Mouse (Mus musculus): Measurements from ENCODE around the gene Frmd4a. TPM values are rescaled to one million over a fixed set of nuclear protein-coding genes. Genes with fewer than 3 reads are reported as not detected.

Gene Frmd4a
- polyA plus RNA-seq, 1 experiment from 2014 or later, result 3.8 TPM

DNA sequence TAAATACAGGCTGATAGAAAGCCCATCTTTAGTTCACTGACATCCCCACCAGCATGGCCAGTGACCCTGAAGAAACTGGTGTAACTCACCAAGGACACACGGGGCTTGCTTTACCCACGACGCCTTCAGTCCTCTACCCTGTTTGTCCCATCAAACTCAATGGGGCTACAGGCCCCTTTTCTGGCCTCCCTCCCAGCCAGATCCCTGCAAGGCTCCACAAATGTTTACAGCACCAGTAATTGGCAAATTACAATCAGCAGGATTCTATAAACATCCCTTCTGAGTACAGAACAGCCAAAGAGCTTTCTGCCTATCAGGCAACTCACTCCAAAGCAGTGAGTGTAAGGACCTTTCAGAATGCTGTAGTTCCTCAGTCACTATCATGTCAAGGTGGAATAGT, 448.6 kb downstream of the Frmd4a start:
- Histone ChIP-seq H3K4me1 (replicated peaks; ENCODE audit: control insufficient read depth, insufficient read depth) (no peaks in the 10 kb centered on the region), H3K9me3 (ENCODE audit: control insufficient read depth, low read length) (no peaks in the 10 kb centered on the region), H3K27me3 (ENCODE audit: control insufficient read depth, insufficient read depth, low read length) (no peaks in the 10 kb centered on the region), H3K4me2 (replicated peaks; ENCODE audit: low read depth) (no peak overlapping the region), H3K4me3 (ENCODE audit: low read depth, low read length) (no peak overlapping the region), H3K27ac (replicated peaks) (no peak overlapping the region), H3K36me3 (ENCODE audit: control insufficient read depth, insufficient read depth, low read length) (no peaks in the 10 kb centered on the region), H3K9ac (ENCODE audit: low read length) (no peak overlapping the region)
- WGBS, result 30% methylated on average over 3 of the region's 3 CpGs
- no peak for TF ChIP-seq CTCF (IDR thresholded peaks at IDR 0.05; ENCODE audit: low read depth)
- no peak for TF ChIP-seq EP300 (optimal IDR thresholded peaks at IDR 0.05)
- DNase-seq (ENCODE audit: low spot score) (no peak), ATAC-seq (ENCODE audit: low FRiP score, low TSS enrichment) (no peak)

DNA sequence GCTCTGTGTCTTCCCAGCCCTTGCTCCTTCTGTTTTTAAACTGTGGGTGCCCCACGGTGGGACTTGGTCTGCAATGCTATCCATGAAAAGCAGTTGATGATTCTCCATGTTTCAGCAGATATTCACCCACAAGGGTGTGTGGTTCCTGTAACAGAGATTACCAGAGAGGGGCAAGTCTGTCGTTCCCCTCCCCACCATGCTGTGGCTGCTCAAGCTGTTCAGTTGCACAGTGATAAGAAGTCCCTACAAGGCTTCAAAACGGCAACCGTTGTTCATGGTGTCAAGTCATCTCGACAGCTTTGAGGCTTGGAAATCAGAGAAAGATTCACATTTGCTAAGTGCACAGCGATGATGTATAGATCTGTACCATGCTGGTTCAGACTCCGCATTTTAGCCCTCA, 449.8 kb downstream of the Frmd4a start:
- Histone ChIP-seq H3K36me3 (ENCODE audit: control insufficient read depth, insufficient read depth, low read length) (no peaks in the 10 kb centered on the region), H3K4me3 (ENCODE audit: low read depth, low read length) (no peak overlapping the region), H3K4me2 (replicated peaks; ENCODE audit: low read depth) (no peak overlapping the region), H3K9me3 (ENCODE audit: control insufficient read depth, low read length) (no peaks in the 10 kb centered on the region), H3K27ac (replicated peaks) (no peak overlapping the region), H3K9ac (ENCODE audit: low read length) (no peak overlapping the region), H3K27me3 (ENCODE audit: control insufficient read depth, insufficient read depth, low read length) (no peaks in the 10 kb centered on the region), H3K4me1 (replicated peaks; ENCODE audit: control insufficient read depth, insufficient read depth) (no peaks in the 10 kb centered on the region)
- 91% methylated on average over 7 of the region's 7 CpGs for WGBS
- TF ChIP-seq CTCF (IDR thresholded peaks at IDR 0.05; ENCODE audit: low read depth) (no peak), EP300 (optimal IDR thresholded peaks at IDR 0.05) (no peak)
- ATAC-seq (ENCODE audit: low FRiP score, low TSS enrichment), result no peak
- no peak for DNase-seq (ENCODE audit: low spot score)

DNA sequence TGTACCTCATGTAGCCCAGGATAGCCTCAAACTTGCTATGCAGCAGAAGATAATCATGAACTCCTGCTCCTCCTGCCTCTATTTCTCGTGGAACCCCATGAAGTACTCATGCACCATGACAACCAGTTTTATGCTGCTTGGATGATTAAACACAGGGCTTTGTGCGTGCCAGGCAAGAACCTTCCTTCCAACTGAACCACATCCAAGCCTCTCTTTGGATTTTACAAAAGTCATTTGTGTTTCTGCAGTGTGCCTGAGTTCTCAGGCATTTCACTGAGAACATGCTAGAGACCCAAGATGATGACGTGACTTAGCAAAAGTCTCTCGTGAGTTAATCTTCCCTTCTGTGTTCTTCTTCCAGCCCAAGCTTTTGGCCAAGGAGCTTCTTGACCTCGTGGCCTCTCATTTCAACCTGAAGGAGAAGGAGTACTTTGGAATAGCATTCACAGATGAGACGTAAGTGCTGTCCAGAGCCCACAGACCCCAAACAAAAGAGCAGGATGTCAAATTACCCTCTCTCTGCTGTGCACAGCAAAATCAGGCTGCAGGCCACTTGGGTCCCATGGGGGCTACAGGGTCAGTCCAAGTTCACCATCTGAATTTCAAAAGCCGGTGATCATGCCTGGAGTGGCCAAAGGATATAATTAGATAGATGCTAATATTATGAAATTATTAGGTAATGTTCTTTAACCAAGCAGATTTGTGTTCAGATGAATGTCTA, 455.4 kb downstream of the Frmd4a start:
- Histone ChIP-seq H3K27ac (replicated peaks) (no peak overlapping the region; the same call in 1 of the 2 replicates), H3K27me3 (ENCODE audit: control insufficient read depth, insufficient read depth, low read length) (no peaks in the 10 kb centered on the region), H3K4me2 (replicated peaks; ENCODE audit: low read depth) (no peak overlapping the region), H3K36me3 (ENCODE audit: control insufficient read depth, insufficient read depth, low read length) (no peaks in the 10 kb centered on the region), H3K9ac (ENCODE audit: low read length) (no peak overlapping the region), H3K4me3 (ENCODE audit: low read depth, low read length) (no peak overlapping the region), H3K9me3 (ENCODE audit: control insufficient read depth, low read length) (no peaks in the 10 kb centered on the region), H3K4me1 (replicated peaks; ENCODE audit: control insufficient read depth, insufficient read depth) (no peaks in the 10 kb centered on the region)
- TF ChIP-seq EP300 (optimal IDR thresholded peaks at IDR 0.05) (no peak), CTCF (IDR thresholded peaks at IDR 0.05; ENCODE audit: low read depth) (no peak)
- no peak for ATAC-seq (ENCODE audit: low FRiP score, low TSS enrichment)
- WGBS, result 46% methylated on average over 7 of the region's 7 CpGs
- DNase-seq (ENCODE audit: low spot score), result no peak

DNA sequence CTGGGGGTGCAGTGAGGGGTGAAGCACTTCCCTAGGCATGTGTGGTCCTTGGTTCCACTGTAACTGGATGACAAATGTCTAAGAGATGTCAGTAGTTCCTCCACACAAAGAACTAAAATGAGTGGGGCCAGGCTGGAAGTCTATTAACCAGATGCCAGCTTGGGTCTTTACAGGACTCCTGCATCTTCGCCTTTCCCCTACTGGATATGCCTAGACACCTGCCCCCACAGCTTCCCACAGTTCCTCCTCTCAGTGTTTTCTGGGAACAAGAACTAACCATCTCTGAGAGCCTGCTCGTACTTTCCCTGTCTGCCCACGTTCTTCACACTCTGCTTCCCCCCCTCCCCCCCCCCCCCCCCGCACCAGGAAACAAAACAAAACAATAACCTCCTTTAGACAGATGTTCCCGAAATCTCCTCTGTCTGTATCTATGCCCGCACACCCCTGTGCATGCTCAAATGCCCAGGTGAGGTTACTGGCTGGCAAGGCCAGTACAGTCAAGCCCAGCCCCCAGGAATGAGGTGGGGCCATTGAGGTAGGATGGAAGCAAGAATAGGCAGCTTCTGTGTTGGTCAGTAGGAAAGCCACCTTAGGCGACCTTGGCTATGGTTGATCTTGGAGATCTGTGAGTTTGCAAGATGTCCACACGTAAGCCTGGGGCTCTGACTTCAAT, 456.5 kb downstream of the Frmd4a start:
- no peaks in the 10 kb centered on the region for H3K9me3 ChIP-seq (ENCODE audit: control insufficient read depth, low read length)
- WGBS, result 62% methylated on average over 7 of the region's 8 CpGs
- no peak overlapping the region for H3K9ac ChIP-seq (ENCODE audit: low read length)
- TF ChIP-seq EP300 (optimal IDR thresholded peaks at IDR 0.05) (no peak), CTCF (IDR thresholded peaks at IDR 0.05; ENCODE audit: low read depth) (no peak)
- no peaks in the 10 kb centered on the region for H3K27me3 ChIP-seq (ENCODE audit: control insufficient read depth, insufficient read depth, low read length)
- no peaks in the 10 kb centered on the region for H3K36me3 ChIP-seq (ENCODE audit: control insufficient read depth, insufficient read depth, low read length)
- H3K4me1 ChIP-seq (replicated peaks; ENCODE audit: control insufficient read depth, insufficient read depth), result no peaks in the 10 kb centered on the region
- no peak overlapping the region for H3K4me2 ChIP-seq (replicated peaks; ENCODE audit: low read depth)
- ATAC-seq (ENCODE audit: low FRiP score, low TSS enrichment) (no peak), DNase-seq (ENCODE audit: low spot score) (no peak)
- 0 out of 2 replicates have a peak overlapping the region, but pooled peaks have one; percentile 18 for H3K27ac ChIP-seq (replicated peaks)
- H3K4me3 ChIP-seq (ENCODE audit: low read depth, low read length), result no peak overlapping the region

DNA sequence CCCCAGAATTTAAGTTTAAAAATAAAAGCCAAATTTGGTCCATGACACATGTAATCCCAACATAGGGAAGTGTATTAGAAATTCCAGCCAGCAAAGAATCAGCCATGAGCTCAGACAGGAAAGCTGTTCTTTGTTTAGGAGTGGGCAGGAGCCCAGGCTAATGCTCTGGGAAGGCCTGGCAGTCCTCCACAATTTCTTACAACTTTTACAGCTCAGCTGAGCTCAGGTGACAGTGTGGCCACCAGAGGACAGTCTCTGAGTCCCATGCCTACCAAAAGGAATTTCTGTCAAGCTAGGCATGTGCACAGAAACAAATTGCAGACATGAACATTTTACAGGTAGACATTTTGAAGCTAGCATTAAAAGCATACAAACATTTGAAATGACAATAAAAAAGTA, 457.0 kb downstream of the Frmd4a start:
- DNase-seq (ENCODE audit: low spot score), result no peak
- no peak overlapping the region for H3K9ac ChIP-seq (ENCODE audit: low read length)
- no peak overlapping the region for H3K4me2 ChIP-seq (replicated peaks; ENCODE audit: low read depth)
- no peaks in the 10 kb centered on the region for H3K4me1 ChIP-seq (replicated peaks; ENCODE audit: control insufficient read depth, insufficient read depth)
- ATAC-seq (ENCODE audit: low FRiP score, low TSS enrichment), result no peak
- H3K36me3 ChIP-seq (ENCODE audit: control insufficient read depth, insufficient read depth, low read length), result no peaks in the 10 kb centered on the region
- no peaks in the 10 kb centered on the region for H3K27me3 ChIP-seq (ENCODE audit: control insufficient read depth, insufficient read depth, low read length)
- H3K4me3 ChIP-seq (ENCODE audit: low read depth, low read length), result no peak overlapping the region
- TF ChIP-seq EP300 (optimal IDR thresholded peaks at IDR 0.05), result no peak
- peak; percentile 53 for TF ChIP-seq CTCF (IDR thresholded peaks at IDR 0.05; ENCODE audit: low read depth)
- H3K27ac ChIP-seq (replicated peaks), result no peak overlapping the region
- H3K9me3 ChIP-seq (ENCODE audit: control insufficient read depth, low read length), result no peaks in the 10 kb centered on the region

DNA sequence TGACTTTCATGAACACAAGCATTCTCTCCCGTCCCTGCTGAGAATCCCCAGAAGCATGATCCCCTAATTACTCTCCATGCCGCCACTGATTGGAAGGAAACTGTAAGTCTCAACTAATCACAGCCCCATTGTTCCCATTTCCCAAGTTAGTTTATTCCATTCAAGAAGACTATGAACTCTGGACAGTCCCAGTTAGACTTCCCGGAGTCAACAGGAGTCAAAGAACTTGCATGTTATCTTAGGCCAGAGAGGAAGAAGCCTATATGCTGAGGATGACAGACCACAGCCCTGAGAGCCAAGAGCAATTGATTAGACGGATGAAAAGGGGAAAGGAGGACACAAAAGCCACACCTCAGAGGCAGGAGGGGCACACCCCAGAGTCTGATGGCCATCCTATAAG, 458.5 kb downstream of the Frmd4a start:
- Histone ChIP-seq H3K36me3 (ENCODE audit: control insufficient read depth, insufficient read depth, low read length) (no peaks in the 10 kb centered on the region), H3K4me3 (ENCODE audit: low read depth, low read length) (no peak overlapping the region), H3K4me2 (replicated peaks; ENCODE audit: low read depth) (no peak overlapping the region), H3K4me1 (replicated peaks; ENCODE audit: control insufficient read depth, insufficient read depth) (no peaks in the 10 kb centered on the region), H3K9me3 (ENCODE audit: control insufficient read depth, low read length) (no peaks in the 10 kb centered on the region), H3K27me3 (ENCODE audit: control insufficient read depth, insufficient read depth, low read length) (no peaks in the 10 kb centered on the region), H3K27ac (replicated peaks) (no peak overlapping the region), H3K9ac (ENCODE audit: low read length) (no peak overlapping the region)
- 70% methylated on average over 4 of the region's 4 CpGs for WGBS
- TF ChIP-seq EP300 (optimal IDR thresholded peaks at IDR 0.05), result no peak
- no peak for TF ChIP-seq CTCF (IDR thresholded peaks at IDR 0.05; ENCODE audit: low read depth)
- DNase-seq (ENCODE audit: low spot score), result no peak
- ATAC-seq (ENCODE audit: low FRiP score, low TSS enrichment), result no peak

Data from stomach, postnatal 0 days (tissue).